Mouse (Mus musculus): ENCODE measurements around the gene Asb6.

DNA sequence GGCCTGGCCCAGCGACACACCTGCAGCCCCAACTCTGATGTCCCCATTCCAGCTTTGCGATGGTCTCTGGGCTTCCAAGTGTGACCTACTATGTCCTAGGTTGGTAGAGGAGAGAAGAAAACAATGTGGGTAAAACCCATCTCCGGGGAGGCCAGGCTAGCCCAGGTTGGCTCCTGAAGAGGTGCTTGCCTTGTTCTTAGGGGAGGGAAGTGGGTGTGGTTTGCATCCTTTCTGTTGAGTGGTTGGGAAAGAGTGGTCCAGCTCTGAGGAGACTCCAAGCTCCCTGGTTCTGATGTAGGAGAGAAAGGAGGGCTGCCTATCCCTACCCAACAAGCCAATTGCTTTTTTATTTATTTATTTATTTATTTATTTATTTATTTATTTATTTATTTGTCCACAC, 35.3 kb upstream of the Asb6 start:
- no peak for TF ChIP-seq POLR2A (IDR thresholded peaks at IDR 0.05; ENCODE audit: low read depth, low read length)
- no peak for TF ChIP-seq CTCF (IDR thresholded peaks at IDR 0.05; ENCODE audit: borderline replicate concordance, insufficient read depth, low read length)
